Mouse (Mus musculus): Measurements from ENCODE around the gene Pramef20. TPM values are rescaled to one million over a fixed set of nuclear protein-coding genes. Genes with fewer than 3 reads are reported as not detected.
"Not testable (repeated sequence)": the region's sequence is repeated elsewhere in the genome, so short reads cannot be mapped to it uniquely, and the experiment has no call there.

The Pramef20 gene
- total RNA-seq (2021) = not detected
- long read RNA-seq, experiment 1 = 0 reads
- long read RNA-seq, experiment 2 = 0 reads

GRCm38 (mm10) chr4:144377911-144378310 is at the start of gene Pramef20:
Pramef20 (minus strand) TSS chr4:144377933.
- DNase-seq (ENCODE audit: low spot score in 2 of 2) = no peak

DNA sequence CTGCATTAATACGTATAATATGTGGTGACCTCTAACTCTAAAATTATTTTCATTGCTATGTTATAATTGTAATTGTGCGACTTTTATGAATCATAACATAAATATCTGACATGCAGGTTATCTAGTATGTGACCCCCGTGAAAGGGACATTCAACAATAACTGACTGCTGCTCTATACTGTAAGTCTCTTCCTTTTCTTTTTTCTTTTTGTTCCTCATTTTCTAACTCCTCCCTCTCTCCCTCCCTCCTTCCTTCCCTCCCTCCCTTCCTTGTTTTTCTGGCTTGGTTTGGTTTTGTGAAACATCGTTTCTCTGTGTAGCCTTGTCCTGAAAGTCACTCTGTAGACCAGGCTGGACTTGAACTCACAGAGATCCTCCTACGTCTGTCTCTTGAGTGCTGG is 46.9 kb upstream of the Pramef20 start:
- no peak for DNase-seq (ENCODE audit: low spot score in 2 of 2)

GRCm38 (mm10) chr4:144420644-144421043 is 42.9 kb upstream of the Pramef20 start:
- DNase-seq (ENCODE audit: low spot score in 2 of 2) = no peak

DNA sequence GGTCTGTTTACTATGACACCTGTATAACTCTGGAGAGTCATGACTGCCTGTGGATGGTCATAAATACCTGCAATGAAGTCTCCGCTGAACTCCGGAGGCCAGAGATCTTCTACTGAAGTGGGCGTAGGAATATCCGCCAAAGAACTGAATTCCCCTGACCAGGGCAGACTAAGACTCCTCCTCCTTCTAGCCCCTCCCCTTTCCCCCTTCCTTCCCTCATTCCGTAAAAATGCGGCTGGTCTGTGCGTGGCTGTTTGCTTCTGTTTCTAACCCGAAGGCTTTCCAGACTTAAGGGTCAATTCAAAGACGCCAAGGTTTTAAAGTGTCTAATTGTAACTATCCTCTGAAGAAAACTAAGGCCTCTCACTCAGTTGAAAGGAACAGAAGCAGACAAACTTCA is 30.6 kb upstream of the Pramef20 start, which contains the start of gene Pramef12:
TSS of gene Pramef12 (minus strand) at position 175 of the 400 bp plus-strand sequence.
- no peak for DNase-seq (ENCODE audit: low spot score in 2 of 2)

DNA sequence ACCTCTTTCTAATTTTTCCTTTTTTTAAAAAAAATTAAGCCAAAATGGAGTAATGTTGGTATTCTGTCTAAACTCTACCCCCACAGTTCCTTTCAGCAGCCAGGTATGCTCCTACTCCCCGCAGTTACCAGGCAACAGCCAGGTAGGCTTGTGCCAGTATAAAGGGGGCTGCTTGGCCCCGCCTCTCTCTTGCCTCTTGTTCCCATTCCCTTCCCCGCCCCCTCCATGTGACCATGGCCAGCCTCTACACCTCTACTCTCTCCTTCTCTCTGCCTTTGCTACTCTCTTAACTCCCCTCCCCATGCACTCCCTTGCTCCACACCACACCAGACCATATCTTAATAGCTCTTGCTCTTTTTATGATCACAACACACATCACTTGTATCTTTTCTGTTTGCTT is 28.5 kb upstream of the Pramef20 start:
- no peak for DNase-seq (ENCODE audit: low spot score in 2 of 2)

DNA sequence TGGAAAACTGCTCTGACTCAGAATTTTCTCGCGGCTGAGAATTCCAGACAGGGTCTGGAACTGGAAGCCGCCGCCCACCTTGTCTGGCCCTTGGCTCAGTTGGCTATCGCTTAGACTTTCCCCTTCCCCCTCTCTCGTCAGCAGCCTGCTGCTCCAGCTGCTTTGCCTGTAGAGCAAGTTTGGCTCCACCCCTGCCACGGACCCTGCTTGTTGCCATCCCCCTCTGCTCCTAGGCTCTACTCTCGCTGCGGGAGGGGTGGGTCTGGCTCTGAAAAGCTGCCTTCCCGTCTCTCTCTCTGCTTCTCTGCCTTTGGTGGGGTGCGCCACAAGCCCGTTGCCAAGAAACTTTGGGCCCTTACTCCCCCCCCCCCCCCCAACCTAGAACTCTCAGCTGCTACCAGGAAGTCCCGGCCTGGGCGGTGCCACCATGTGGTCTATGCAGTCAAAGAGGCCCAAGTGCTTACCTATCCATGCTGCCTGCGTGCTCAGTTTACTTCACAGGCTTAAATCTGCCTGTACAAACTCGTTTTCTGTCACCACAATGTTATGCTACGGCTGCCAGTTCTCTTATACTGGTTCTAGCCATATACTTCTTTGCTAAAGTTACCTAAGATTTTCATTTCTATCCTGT is 26.8 kb upstream of the Pramef20 start:
- no peak for DNase-seq (ENCODE audit: low spot score in 2 of 2)

DNA sequence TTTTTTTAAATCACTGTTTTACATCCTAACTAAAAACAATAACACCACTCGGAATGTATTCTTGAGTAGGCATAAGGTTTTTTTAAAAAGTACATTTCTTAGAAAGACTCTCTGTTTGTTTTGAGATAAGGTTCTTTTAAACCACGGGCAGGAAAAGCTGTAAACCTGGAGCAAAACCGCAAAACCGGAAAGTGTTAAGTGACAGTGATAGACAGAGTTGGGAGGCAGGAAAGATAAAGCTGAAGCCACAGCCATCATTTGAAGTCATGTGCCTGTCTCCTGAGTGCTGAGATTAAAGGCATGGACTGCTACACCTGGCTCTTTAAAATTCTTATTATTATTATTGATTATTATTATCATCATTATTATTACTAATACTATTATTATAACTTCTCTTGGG is 25.0 kb upstream of the Pramef20 start:
- no peak for DNase-seq (ENCODE audit: low spot score in 2 of 2)

DNA sequence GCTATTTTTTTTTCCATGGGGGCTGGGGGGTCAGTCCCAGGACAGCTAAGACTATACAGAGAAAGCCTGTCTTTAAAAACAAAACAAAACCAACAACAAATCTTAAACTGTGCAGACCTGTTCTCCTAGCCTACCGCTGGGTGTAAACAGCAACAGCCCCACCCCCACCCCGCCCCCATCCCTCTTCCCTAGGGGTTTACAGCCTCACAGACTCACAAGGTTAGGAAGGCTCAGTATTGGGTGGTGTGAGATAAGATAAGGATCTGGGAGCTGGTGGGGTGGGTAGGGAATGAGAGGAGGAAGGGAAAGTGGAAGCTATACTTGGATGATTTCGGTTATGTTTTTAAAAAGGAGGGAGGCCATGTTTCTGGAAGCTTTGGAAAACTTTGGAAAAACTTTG is 18.6 kb upstream of the Pramef20 start:
- DNase-seq (ENCODE audit: low spot score in 2 of 2) = no peak

DNA sequence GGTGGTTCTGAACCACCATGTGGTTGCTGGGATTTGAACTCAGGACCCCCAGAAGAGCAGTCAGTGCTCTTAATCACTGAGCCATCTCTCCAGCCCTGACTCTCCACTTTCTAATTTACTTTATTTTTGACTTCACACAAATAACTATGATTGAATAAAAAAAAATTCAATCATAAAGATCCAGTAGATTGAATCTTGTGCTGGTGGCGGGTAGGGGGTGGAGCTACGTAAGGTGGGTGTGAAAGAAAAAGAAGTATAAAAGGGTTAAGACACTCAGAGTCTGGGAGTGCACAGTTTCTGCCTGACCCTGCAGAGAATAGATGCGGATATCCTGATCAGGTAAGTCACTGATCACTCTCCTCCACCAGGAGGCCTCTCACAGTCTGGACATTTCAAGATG is 20.1 kb downstream of the Pramef20 start, which contains the start of gene Gm13119:
TSS of gene Gm13119 (plus strand) at position 301 of the 400 bp plus-strand sequence.
- not testable (repeated sequence) for DNase-seq (ENCODE audit: low spot score in 2 of 2)

GRCm38 (mm10) chr4:144335856-144336255 is 41.9 kb downstream of the Pramef20 start:
- DNase-seq (ENCODE audit: low spot score in 2 of 2) = not testable (repeated sequence)

GRCm38 (mm10) chr4:144329949-144330348 is 47.8 kb downstream of the Pramef20 start, which contains the start of gene Gm13128:
Gm13128 (plus strand) TSS chr4:144330249.
- DNase-seq (ENCODE audit: low spot score in 2 of 2) = not testable (repeated sequence)

Other genes starting within 250 kb of the Pramef20 start
- gene Oog3, start 215.3 kb downstream of the Pramef20 start, total RNA-seq (2021) = not detected
- not detected for gene Oog2, start 187.2 kb downstream of the Pramef20 start, total RNA-seq (2021)
- not detected for gene C87977, start 164.6 kb downstream of the Pramef20 start, total RNA-seq (2021)
- gene Pramel5, start 97.4 kb downstream of the Pramef20 start, total RNA-seq (2021) = not detected
- gene Gm13128, start 47.7 kb downstream of the Pramef20 start, total RNA-seq (2021) = not detected
- gene Gm13119, start 20.0 kb downstream of the Pramef20 start, total RNA-seq (2021) = not detected
- gene Pramef12, start 30.5 kb upstream of the Pramef20 start, total RNA-seq (2021) = not detected
- gene 1700012P22Rik, start 60.8 kb upstream of the Pramef20 start, total RNA-seq (2021) = not detected
- not detected for gene Gm9944, start 75.4 kb upstream of the Pramef20 start, total RNA-seq (2021)
- not detected for gene Aadacl3, start 85.8 kb upstream of the Pramef20 start, total RNA-seq (2021)
- not detected for gene 9430007A20Rik, start 141.9 kb upstream of the Pramef20 start, total RNA-seq (2021)
- not detected for gene Gm13124, start 187.2 kb upstream of the Pramef20 start, total RNA-seq (2021)
- not detected for gene Aadacl4, start 235.8 kb upstream of the Pramef20 start, total RNA-seq (2021)

All from left cerebral cortex, adult 18-20 months (tissue).